Mouse (Mus musculus) megakaryocyte progenitor cell, adult 5-6 weeks (primary cell): ENCODE measurements around the gene Lcn2. TPM values are rescaled to one million over a fixed set of nuclear protein-coding genes. Genes with fewer than 3 reads are reported as not detected.
A peak's percentile ranks its signal among the peaks of the same experiment; 100 is the strongest.
"Not testable (repeated sequence)": the region's sequence is repeated elsewhere in the genome, so short reads cannot be mapped to it uniquely, and the experiment has no call there.

Source experiments
- ATAC-seq: replicated peaks from 2 replicates; pipeline ENCODE4 v1.8.0; 2016; ENCODE audit warnings: mild to moderate bottlenecking, moderate TSS enrichment, inconsistent platforms; ENCODE audit not compliant: poor library complexity
- total RNA-seq, 2 experiments: library from RNA; stranded (forward) in 1 of 2; stranded (reverse) in 1 of 2; fragments of 157-497, 149-512 nt in 1 of 2; fragments of 200-1000 nt in 1 of 2; gene quantifications; 2 replicates each; pipeline versions ENCODE4 v1.2.3 to v1.2.4; 2015 to 2017

Lcn2 gene
- total RNA-seq, 2 experiments from 2014 or later, result 107 to 437 TPM

DNA sequence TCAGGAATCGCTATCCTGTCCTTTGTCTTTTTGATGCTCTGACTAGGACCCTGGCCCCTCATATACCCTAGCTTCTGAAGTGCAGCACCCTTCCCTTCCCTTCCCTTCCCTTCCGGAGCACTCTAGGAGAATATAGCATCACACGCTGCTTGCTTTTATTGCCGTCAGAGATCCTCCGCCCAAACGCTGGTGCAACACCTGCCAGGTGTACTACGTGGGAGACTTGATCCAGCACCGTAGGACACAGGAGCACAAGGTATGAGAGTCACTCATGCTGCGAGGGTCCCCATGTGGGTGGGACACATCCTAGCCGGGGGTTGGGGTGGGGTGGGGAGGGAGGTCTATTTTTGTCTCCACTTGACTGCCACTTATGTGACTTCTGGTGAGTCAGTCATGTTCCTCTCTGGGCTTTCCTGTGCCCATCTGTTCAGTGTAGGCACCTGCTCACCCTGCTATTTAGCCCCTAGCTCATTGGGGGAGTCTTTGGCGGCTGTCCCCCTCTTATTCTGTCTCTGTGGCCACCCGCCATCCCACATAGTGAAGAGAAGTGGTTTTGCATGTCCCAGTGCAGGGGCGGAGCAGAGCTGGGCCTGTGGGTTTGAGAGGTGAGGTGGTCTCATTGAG lies 12.6 kb downstream of the Lcn2 start:
- ATAC-seq, result no peak

DNA sequence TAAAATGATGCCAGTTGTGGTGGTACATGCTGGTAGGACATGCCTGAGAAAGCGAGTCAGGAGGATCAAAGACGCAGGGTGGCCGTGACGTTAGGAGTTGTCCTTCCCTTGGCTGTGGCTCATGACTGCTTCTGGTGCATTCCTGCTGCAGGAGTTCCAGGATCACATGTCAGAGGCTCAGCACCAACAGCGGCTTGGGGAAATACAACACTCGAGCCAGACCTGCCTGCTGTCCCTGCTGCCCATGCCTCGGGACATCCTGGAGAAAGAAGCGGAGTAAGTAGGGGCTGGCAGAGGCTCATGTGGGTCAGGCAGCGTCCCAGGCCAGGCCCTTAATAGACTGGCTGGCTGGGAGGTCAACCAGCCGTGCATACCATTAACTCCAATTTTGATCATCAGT lies 13.9 kb downstream of the Lcn2 start:
- no peak for ATAC-seq

GRCm38 (mm10) chr2:32367315-32367714 lies 20.7 kb downstream of the Lcn2 start:
- ATAC-seq, result no peak

GRCm38 (mm10) chr2:32364121-32364520 lies 23.9 kb downstream of the Lcn2 start:
- no peak for ATAC-seq

DNA sequence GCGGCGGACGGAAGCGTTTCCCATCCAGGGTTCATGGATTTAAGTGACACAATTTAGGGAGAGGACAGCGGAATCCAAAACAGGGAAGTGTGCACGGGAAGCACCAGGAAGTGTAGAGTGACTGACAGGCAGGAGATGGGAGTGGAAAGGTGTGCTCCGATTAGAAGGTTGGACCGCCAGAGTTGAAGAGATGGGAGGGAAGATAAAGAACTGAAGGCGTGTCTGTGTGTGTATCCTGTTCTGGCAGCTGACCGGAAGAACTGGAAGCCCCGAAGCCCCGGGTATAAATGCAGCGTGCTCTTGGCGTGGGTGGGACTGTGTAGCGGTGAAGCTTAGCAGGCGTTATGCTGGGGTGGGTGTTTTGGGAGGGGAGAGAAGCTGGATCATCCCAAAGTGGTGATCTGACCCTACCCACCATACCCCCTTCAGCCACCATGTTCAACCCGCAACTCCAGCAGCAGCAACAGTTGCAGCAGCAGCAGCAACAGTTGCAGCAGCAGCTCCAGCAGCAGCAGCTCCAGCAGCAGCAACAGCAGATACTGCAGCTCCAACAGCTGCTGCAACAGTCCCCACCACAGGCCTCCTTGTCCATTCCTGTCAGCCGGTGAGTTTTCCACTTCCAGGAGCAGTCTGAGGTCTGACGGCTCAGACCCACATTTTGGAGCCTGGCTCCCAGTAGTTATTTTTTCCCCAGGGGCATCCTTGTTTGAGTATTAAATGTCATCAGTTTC lies 24.5 kb downstream of the Lcn2 start:
- ATAC-seq, result peak; percentile 26

GRCm38 (mm10) chr2:32362817-32363340 lies 25.2 kb downstream of the Lcn2 start:
- peak; percentile 76 for ATAC-seq

DNA sequence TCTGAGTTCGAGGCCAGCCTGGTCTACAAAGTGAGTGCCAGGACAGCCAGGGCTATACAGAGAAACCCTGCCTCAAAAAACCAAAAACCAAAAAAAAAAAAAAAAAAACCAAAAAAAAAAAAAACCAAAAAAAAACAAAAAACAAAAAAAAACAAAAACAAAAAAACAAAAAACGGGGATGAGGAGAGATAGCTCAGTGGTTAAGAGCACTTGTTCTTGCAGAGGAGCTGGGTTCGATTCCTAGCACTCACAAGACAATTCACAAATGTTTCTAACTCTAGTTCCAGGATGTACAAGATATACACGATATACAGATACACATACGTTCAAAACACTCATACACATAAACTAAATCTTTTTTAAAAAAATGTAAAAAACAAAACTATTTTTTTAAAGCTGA lies 25.8 kb downstream of the Lcn2 start:
- ATAC-seq, result not testable (repeated sequence)

- ATAC-seq, result peak; percentile 56
These were observed 26.6 kb downstream of the Lcn2 start for GRCm38 (mm10) chr2:32361437-32361836.

DNA sequence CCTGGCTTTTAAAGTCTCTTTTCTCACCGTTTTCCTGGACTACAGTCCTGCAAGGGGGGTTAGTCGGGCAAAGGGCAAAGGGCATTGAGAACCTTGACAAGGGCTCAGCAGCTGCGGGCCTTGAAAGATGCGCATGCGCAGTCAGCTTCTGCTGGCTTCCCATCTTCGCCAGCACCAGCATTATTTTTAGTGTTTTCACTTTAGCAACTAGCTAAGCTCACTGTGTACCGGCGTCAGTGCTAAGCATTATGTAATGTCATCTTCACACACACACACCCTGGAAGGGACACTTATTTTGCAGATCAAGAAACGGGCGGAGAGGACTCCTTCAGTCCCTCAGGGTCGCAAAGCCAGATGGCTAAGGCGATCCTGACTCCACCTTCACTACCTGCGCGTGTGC lies 27.3 kb downstream of the Lcn2 start:
- ATAC-seq, result no peak

GRCm38 (mm10) chr2:32358381-32358780 lies 29.7 kb downstream of the Lcn2 start:
- no peak for ATAC-seq

- no peak for ATAC-seq
These were observed 30.3 kb downstream of the Lcn2 start for GRCm38 (mm10) chr2:32357710-32358109.

DNA sequence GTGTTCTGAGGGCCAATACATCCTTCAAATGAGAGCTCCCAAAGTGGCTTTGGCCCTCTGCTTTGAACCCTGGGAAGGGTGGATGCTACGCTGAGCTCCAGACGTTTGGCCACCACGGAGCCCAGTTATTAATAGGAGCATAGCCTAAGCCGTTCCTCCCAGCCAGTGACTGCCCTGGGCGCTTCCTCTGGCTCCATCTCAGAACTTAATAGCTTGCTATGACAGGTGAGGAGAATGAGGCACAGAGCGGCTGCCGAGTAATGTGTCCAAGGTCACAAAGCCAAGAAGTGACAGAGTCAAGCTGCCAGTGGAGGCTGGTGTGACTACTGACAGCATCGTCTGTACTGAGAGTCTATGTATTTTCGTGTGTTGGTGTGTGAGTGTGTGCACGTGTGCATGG lies 31.8 kb downstream of the Lcn2 start:
- ATAC-seq, result no peak

- ATAC-seq, result no peak
These were observed 33.6 kb downstream of the Lcn2 start for GRCm38 (mm10) chr2:32354336-32354895.

DNA sequence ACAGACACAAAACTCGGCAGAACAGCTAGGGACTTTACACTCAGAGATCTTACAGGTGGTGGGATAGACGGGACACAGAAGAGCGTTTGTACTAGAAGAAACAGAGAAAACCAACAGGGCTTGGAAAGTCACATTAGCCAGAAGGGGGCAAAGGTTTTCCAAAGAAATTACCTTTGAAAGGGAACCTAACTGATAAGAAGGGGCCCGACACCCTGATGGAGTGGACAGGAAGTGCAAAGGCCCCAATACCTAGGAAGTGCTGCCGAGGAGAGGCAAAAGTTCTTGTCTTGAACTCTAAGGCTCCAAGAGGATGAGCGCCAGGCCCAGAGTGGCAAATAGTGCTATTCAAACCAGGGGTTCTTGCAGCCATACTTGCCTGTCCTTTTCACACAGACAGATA lies 34.2 kb downstream of the Lcn2 start:
- no peak for ATAC-seq

- ATAC-seq, result peak; percentile 94
These were observed 35.0 kb downstream of the Lcn2 start, which contains the start of gene Dnm1 for GRCm38 (mm10) chr2:32353007-32353542. Gene Dnm1 (minus strand): TSS chr2:32353338.

DNA sequence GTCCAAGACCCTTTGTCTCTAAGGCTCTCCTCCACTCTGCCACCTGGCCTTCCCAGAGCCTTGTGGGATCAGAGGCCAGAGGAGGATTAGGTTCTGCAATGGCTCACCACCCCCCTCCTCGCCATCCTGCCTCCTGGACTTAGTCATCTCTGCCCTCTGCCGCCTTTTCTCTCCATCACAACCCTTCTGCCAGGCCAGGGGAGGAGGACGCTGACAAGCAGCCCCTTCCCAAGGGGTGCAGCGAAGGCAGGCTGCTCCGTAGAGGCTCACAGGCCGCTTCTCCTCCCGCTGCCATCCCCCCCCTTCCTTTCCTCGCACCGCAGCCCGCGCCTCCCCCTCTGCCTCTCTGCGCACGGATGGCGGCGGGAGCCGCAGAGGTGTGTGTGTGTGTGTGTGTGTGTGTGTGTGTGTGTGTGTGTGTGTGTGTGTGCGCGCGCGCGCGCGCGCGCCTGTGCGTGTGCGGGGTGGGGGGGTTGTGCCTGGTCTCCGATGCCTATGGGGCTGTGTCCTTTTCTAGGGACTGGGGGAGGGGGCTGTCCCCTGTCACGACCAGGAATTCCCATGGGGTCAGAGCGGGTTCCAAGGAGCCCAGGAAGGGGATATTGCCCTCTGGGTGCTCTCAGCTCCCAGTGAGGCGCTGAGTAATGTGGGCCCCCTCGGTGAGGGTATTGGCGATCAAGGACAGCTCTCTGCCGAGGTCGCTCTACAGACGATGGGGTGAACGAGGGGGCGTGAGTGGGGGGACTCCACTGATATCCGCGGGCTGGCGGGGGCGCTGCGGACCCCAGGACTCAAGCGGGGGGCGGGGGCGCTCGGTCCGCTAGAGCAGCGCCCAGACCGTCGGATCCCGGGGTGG lies 35.7 kb downstream of the Lcn2 start, which contains the start of gene Ciz1:
Gene Ciz1, plus strand, starts transcription at position 177 of the 856 bp plus-strand sequence.
- ATAC-seq, result no peak

GRCm38 (mm10) chr2:32351471-32351961 lies 36.5 kb downstream of the Lcn2 start:
- ATAC-seq, result no peak

DNA sequence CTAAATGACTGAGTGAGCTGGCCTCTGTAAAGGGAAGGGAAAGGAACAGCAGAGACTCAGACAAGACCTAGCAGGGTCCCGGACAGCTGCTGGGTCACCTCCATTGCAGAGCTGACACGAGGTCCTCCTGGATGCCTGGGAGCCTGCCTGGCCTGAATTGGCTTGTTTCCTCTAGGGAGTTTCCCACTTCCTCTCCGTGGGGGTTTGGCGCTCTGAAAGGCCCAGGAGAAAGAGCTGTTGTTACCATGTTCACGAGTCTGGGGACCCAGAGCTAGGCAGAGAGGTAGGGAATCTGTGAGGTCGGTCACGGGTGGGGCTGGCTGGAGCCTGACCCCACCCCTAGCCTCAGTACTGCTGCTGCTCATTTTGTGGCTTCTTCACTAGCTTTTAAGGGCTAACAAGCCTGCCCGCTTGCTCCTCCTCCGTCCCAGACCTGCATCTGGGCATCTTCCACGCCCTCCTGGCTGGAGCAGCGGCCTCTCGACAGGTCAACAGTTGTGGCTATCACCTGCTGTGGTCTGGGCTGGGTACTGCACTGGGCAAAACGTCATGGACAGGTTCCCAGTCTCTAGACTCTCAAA lies 37.5 kb downstream of the Lcn2 start:
- no peak for ATAC-seq

- ATAC-seq, result no peak
These were observed 38.3 kb downstream of the Lcn2 start for GRCm38 (mm10) chr2:32349625-32350255.

- ATAC-seq, result no peak
These were observed 39.7 kb downstream of the Lcn2 start for GRCm38 (mm10) chr2:32348311-32348710.
